Mouse (Mus musculus) gastrocnemius, postnatal 10 days (tissue): ENCODE data around the gene Olfr477. TPM values are rescaled to one million over a fixed set of nuclear protein-coding genes. Genes with fewer than 3 reads are reported as not detected.
"Not testable (repeated sequence)": the region's sequence is repeated elsewhere in the genome, so short reads cannot be mapped to it uniquely, and the experiment has no call there.

Source experiments
- DNase-seq: peaks from one replicate; pipeline ENCODE4 v3.0.0; 2021; ENCODE audit warnings: mixed read lengths
- long read RNA-seq, 2 experiments: library from polyadenylated mRNA; stranded (forward); transcript quantifications; one replicate each; pipeline ENCODE4 v2.0.0; 2021
- total RNA-seq, 2 experiments: library from RNA; stranded (reverse); gene quantifications; 2 replicates each; pipeline ENCODE4 v1.2.3; 2021

Gene Olfr477
- not detected for total RNA-seq
- long read RNA-seq, experiment 1 = 0 reads
- long read RNA-seq, experiment 2 = 0 reads

DNA sequence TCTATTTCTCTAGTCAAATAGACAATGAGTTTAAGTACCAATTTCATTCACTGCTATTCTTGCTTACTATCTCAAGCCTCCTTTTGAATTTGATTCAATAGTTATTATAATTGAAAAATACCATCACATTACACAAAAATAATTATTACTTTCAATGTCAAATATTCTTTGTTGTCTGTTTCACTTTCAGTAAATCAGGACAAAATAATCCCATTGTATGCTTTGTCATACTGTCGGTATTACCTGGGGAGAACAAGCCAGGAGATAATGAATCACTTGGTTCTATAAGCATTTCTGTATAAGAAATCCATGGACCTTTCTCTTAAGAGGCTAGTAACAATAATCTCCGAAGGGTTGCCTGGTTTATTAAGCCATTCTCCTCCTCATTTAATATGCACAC is at the start of gene Olfr477:
Gene Olfr477 (plus strand): TSS at position 301 of the 400 bp plus-strand sequence.
- DNase-seq = no peak

DNA sequence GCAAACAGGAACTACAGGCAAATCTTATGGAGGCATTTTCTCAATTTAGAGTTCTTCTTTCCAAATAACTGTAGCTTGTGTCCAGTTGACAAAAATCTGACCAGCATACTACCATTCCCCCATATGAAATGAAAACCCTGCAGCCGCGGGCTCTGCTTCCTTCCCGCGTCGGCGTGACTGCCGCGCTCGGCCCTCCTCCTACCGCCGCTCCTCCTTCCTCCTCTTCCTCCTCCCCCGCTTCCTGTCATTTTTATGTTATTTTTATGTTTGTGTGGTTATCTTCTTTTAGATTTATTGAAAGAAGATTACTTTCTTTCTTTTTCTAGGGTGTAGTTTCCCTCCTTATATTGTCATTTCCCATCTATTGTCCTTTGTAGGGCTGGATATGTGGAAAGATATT is 34.0 kb upstream of the Olfr477 start:
- not testable (repeated sequence) for DNase-seq

DNA sequence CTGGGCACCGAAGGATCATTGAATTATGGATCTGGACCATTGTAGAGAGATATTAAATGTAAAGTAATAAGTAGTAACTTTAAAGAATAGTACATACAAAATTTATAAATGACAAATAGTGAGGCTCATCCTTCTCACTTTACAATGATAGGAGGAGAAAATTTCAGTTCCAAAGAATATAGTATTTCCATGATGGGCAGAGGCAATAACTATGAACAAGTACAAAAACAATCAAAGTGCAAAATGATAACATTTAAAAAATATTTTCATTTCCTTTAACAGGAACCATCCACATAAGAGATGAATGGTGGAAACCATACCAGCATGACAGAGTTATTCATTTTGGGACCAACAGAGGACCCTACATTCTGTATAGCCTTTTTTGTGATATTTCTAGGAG is 32.1 kb upstream of the Olfr477 start, which contains the start of gene Olfr474:
Gene Olfr474 (plus strand): TSS at position 301 of the 400 bp plus-strand sequence.
- no peak for DNase-seq

DNA sequence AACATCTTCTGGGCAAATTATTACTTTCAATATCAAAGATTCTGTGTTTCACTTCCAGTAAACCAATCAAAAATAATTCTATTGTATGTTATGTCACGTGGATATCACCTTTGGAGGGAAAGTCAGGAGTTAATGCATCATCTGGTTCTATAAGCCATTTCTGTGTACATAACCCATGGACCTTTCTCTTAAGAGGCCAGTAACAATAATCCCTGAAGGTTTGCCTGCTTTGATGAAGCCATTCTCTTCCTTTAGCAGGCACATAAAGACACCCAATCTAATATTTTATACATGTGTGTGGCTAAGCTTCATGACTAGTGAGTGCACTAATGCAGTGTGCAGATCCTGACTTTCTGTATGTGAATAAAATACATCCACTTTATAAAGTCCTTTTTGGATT is 22.0 kb upstream of the Olfr477 start, which contains the start of gene Olfr476:
Gene Olfr476 (plus strand): TSS at position 301 of the 400 bp plus-strand sequence.
- no peak for DNase-seq

DNA sequence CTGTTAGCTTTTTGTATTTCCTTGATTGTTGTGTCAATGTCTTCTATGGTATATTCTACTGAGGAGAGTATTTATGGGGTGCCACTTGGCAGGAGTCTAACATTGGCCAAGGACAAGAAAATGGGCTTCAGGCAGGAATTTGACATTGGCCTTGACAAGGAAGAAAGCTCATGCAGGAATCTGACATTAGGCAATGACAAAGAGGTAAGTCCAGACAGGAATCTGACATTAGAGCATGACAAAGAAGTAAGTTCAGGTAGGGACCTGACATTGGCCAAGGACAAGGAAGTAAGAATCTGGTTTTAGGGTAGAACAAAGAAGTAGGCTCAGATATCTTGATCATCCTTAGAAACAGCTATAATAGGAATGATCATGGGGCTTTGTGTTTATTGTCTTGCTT is 27.8 kb downstream of the Olfr477 start:
- not testable (repeated sequence) for DNase-seq

DNA sequence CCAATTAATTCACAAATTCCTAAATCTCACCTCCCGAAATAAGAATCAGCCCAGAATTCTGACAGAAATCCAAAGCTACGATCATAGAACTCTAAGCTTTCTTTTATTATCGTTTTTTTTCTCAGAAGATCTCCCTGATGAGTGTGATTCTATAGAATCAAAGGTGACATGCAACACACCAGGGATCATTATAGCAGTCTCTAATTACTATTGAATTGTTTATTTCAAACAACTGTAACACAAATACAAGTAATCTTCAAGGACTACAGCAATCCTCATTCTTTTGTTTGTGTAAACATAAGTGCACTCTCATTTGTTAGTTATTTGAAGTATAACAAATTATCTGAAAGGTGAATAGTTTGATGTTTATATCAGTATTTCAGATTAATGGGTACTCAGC is 47.4 kb downstream of the Olfr477 start, which contains the start of gene Olfr478:
Gene Olfr478 (minus strand): TSS at position 101 of the 400 bp plus-strand sequence.
- DNase-seq = no peak

Other genes with a start within 250 kb of the Olfr477 start
- gene Cyb5r2, start 228.7 kb upstream of the Olfr477 start, total RNA-seq = under 1 TPM; 0.20 to 0.54 TPM
- gene Ovch2, start 185.5 kb upstream of the Olfr477 start, total RNA-seq = not detected
- gene Olfr467, start 174.4 kb upstream of the Olfr477 start, total RNA-seq = not detected
- gene Olfr469, start 161.2 kb upstream of the Olfr477 start, total RNA-seq = not detected
- not detected for gene Olfr470, start 139.2 kb upstream of the Olfr477 start, total RNA-seq
- gene Olfr472, start 88.8 kb upstream of the Olfr477 start, total RNA-seq = under 1 TPM in 1 of 2 experiments, not detected in 1; 0.05 TPM
- gene Olfr473, start 56.2 kb upstream of the Olfr477 start, total RNA-seq = not detected
- not detected for gene Olfr474, start 32.0 kb upstream of the Olfr477 start, total RNA-seq
- gene Olfr476, start 21.9 kb upstream of the Olfr477 start, total RNA-seq = not detected
- gene Olfr478, start 47.3 kb downstream of the Olfr477 start, total RNA-seq = not detected
- not detected for gene Olfr479, start 64.0 kb downstream of the Olfr477 start, total RNA-seq
- not detected for gene Olfr480, start 80.7 kb downstream of the Olfr477 start, total RNA-seq
- gene Olfr481, start 93.2 kb downstream of the Olfr477 start, total RNA-seq = not detected
- gene Olfr482, start 110.9 kb downstream of the Olfr477 start, total RNA-seq = 1 to 10 TPM in 1 of 2 experiments, under 1 TPM in 1; 0.63 to 1.0 TPM
- not detected for gene Olfr483, start 114.2 kb downstream of the Olfr477 start, total RNA-seq
- not detected for gene Olfr484, start 140.8 kb downstream of the Olfr477 start, total RNA-seq
- not detected for gene Olfr485, start 173.2 kb downstream of the Olfr477 start, total RNA-seq
- not detected for gene Olfr486, start 186.0 kb downstream of the Olfr477 start, total RNA-seq
- gene Olfr487, start 227.9 kb downstream of the Olfr477 start, total RNA-seq = not detected